Mouse (Mus musculus) thymus, postnatal 10 days (tissue): ENCODE results near the gene Rnf181.
A peak's percentile ranks its signal among the peaks of the same experiment; 100 is the strongest.

Experiments used
- DNase-seq, 2 experiments: peaks; one replicate each; pipeline ENCODE4 v3.0.0; 2021; ENCODE audit warnings: low spot score in 2 of 2

Gene Rnf181

GRCm38 (mm10) chr6:72383952-72384351, 17.2 kb upstream of the Rnf181 start:
- DNase-seq, result no peak

- no peak for DNase-seq
Measured at GRCm38 (mm10) chr6:72383142-72383820, 16.5 kb upstream of the Rnf181 start.

- no peak for DNase-seq
Measured at GRCm38 (mm10) chr6:72382494-72382893, 15.7 kb upstream of the Rnf181 start.

- DNase-seq, result peak; percentile 83 to 89
Measured at GRCm38 (mm10) chr6:72380131-72380770, 13.5 kb upstream of the Rnf181 start, which contains the start of gene Vamp5. Vamp5 (minus strand) TSS chr6:72380468.

- no peak for DNase-seq
Measured at GRCm38 (mm10) chr6:72379377-72380130, 12.8 kb upstream of the Rnf181 start.

- no peak for DNase-seq
Measured at GRCm38 (mm10) chr6:72378510-72379234, 11.9 kb upstream of the Rnf181 start.

GRCm38 (mm10) chr6:72374820-72375563, 8.2 kb upstream of the Rnf181 start:
- DNase-seq, result no peak

- no peak for DNase-seq
Measured at GRCm38 (mm10) chr6:72374206-72374605, 7.5 kb upstream of the Rnf181 start.

GRCm38 (mm10) chr6:72373184-72373583, 6.4 kb upstream of the Rnf181 start:
- DNase-seq, result no peak

GRCm38 (mm10) chr6:72371571-72371970, 4.8 kb upstream of the Rnf181 start:
- DNase-seq, result no peak

- no peak for DNase-seq
Measured at GRCm38 (mm10) chr6:72371147-72371546, 4.4 kb upstream of the Rnf181 start.

- no peak for DNase-seq
Measured at GRCm38 (mm10) chr6:72370091-72370490, 3.3 kb upstream of the Rnf181 start.

- DNase-seq, result no peak
Measured at GRCm38 (mm10) chr6:72369557-72369956, 2.8 kb upstream of the Rnf181 start.

- no peak for DNase-seq
Measured at GRCm38 (mm10) chr6:72367460-72367974, 761 bp upstream of the Rnf181 start.

GRCm38 (mm10) chr6:72366304-72366703, 452 bp downstream of the Rnf181 start:
- DNase-seq, result no peak

- no peak for DNase-seq
Measured at GRCm38 (mm10) chr6:72364985-72365384, 1.8 kb downstream of the Rnf181 start.

- no peak for DNase-seq
Measured at GRCm38 (mm10) chr6:72364009-72364408, 2.7 kb downstream of the Rnf181 start.

- peak; percentile 92 to 94 for DNase-seq
Measured at GRCm38 (mm10) chr6:72362132-72363028, 4.4 kb downstream of the Rnf181 start.

GRCm38 (mm10) chr6:72361121-72361551, 5.6 kb downstream of the Rnf181 start:
- DNase-seq, result no peak

- DNase-seq, result no peak
Measured at GRCm38 (mm10) chr6:72360599-72360935, 6.2 kb downstream of the Rnf181 start.
